Mouse (Mus musculus): ENCODE results near the gene Sipa1l1. TPM values are rescaled to one million over a fixed set of nuclear protein-coding genes. Genes with fewer than 3 reads are reported as not detected.

Sipa1l1 gene
- polyA plus RNA-seq, 1 experiment from 2014 or later = 14.3 TPM

- Histone ChIP-seq H3K27ac (no peak overlapping the region), H3K9ac (replicated peaks) (no peak overlapping the region), H3K36me3 (no peaks in the 10 kb centered on the region), H3K4me3 (replicated peaks) (no peak overlapping the region), H3K4me1 (replicated peaks) (0 out of 2 replicates have a peak, but pooled peaks cover 5% of the 10 kb centered on the region), H3K27me3 (no peaks in the 10 kb centered on the region), H3K9me3 (no peaks in the 10 kb centered on the region), H3K4me2 (replicated peaks) (no peak overlapping the region)
- WGBS = 76% methylated on average over 5 of the region's 5 CpGs
- no peak for ATAC-seq
These were observed 51.4 kb downstream of the Sipa1l1 start for GRCm38 (mm10) chr12:82220367-82221089.

- no peak for ATAC-seq
- Histone ChIP-seq H3K4me3 (replicated peaks) (no peak overlapping the region), H3K4me2 (replicated peaks) (no peak overlapping the region), H3K36me3 (no peaks in the 10 kb centered on the region), H3K4me1 (replicated peaks) (peaks cover 15% of the 10 kb centered on the region), H3K9me3 (no peaks in the 10 kb centered on the region), H3K27me3 (no peaks in the 10 kb centered on the region), H3K9ac (replicated peaks) (no peak overlapping the region), H3K27ac (no peak overlapping the region)
- 86% methylated on average over 9 of the region's 9 CpGs for WGBS
These were observed 54.2 kb downstream of the Sipa1l1 start for GRCm38 (mm10) chr12:82223126-82223815.

- no peaks in the 10 kb centered on the region for H3K36me3 ChIP-seq
- H3K9ac ChIP-seq (replicated peaks) = no peak overlapping the region
- H3K27ac ChIP-seq = no peak overlapping the region
- ATAC-seq = no peak
- no peaks in the 10 kb centered on the region for H3K27me3 ChIP-seq
- H3K4me3 ChIP-seq (replicated peaks) = no peak overlapping the region
- WGBS = 95% methylated on average over 7 of the region's 7 CpGs
- H3K4me2 ChIP-seq (replicated peaks) = no peak overlapping the region
- H3K4me1 ChIP-seq (replicated peaks) = peaks cover 15% of the 10 kb centered on the region
- no peaks in the 10 kb centered on the region for H3K9me3 ChIP-seq
These were observed 55.7 kb downstream of the Sipa1l1 start for GRCm38 (mm10) chr12:82224848-82225247.

GRCm38 (mm10) chr12:82225278-82225677 is 56.2 kb downstream of the Sipa1l1 start:
- Histone ChIP-seq H3K27ac (no peak overlapping the region), H3K4me1 (replicated peaks) (peaks cover 15% of the 10 kb centered on the region), H3K36me3 (no peaks in the 10 kb centered on the region), H3K4me2 (replicated peaks) (no peak overlapping the region), H3K9ac (replicated peaks) (no peak overlapping the region), H3K4me3 (replicated peaks) (no peak overlapping the region), H3K9me3 (no peaks in the 10 kb centered on the region), H3K27me3 (no peaks in the 10 kb centered on the region)
- ATAC-seq = no peak
- 98% methylated on average over 2 of the region's 2 CpGs for WGBS

GRCm38 (mm10) chr12:82225751-82226228 is 56.7 kb downstream of the Sipa1l1 start:
- Histone ChIP-seq H3K36me3 (no peaks in the 10 kb centered on the region), H3K27me3 (no peaks in the 10 kb centered on the region), H3K9me3 (no peaks in the 10 kb centered on the region), H3K9ac (replicated peaks) (no peak overlapping the region), H3K4me1 (replicated peaks) (peaks cover 18% of the 10 kb centered on the region), H3K4me3 (replicated peaks) (no peak overlapping the region), H3K4me2 (replicated peaks) (no peak overlapping the region), H3K27ac (no peak overlapping the region)
- no peak for ATAC-seq
- 62% methylated on average over 4 of the region's 4 CpGs for WGBS

- H3K4me2 ChIP-seq (replicated peaks) = no peak overlapping the region
- WGBS = 59% methylated on average over 6 of the region's 6 CpGs
- H3K4me3 ChIP-seq (replicated peaks) = no peak overlapping the region
- H3K9me3 ChIP-seq = no peaks in the 10 kb centered on the region
- peaks cover 24% of the 10 kb centered on the region for H3K4me1 ChIP-seq (replicated peaks)
- no peaks in the 10 kb centered on the region for H3K27me3 ChIP-seq
- no peaks in the 10 kb centered on the region for H3K36me3 ChIP-seq
- no peak for ATAC-seq
- H3K9ac ChIP-seq (replicated peaks) = no peak overlapping the region
- no peak overlapping the region for H3K27ac ChIP-seq
These were observed 57.4 kb downstream of the Sipa1l1 start for GRCm38 (mm10) chr12:82226311-82227066.

- ATAC-seq = no peak
- no peak overlapping the region for H3K4me3 ChIP-seq (replicated peaks)
- no peak overlapping the region for H3K4me2 ChIP-seq (replicated peaks)
- no peaks in the 10 kb centered on the region for H3K27me3 ChIP-seq
- no peak overlapping the region for H3K27ac ChIP-seq
- peaks cover 30% of the 10 kb centered on the region for H3K4me1 ChIP-seq (replicated peaks)
- 70% methylated on average over 4 of the region's 4 CpGs for WGBS
- H3K9ac ChIP-seq (replicated peaks) = no peak overlapping the region
- no peaks in the 10 kb centered on the region; the same call in 1 of the 2 replicates for H3K36me3 ChIP-seq
- H3K9me3 ChIP-seq = no peaks in the 10 kb centered on the region
These were observed 61.0 kb downstream of the Sipa1l1 start for GRCm38 (mm10) chr12:82230127-82230526.

GRCm38 (mm10) chr12:82231191-82231590 is 62.1 kb downstream of the Sipa1l1 start:
- H3K27me3 ChIP-seq = no peaks in the 10 kb centered on the region
- no peak overlapping the region for H3K4me3 ChIP-seq (replicated peaks)
- no peak for ATAC-seq
- WGBS = 78% methylated on average over 7 of the region's 7 CpGs
- H3K9me3 ChIP-seq = no peaks in the 10 kb centered on the region
- H3K4me1 ChIP-seq (replicated peaks) = peaks cover 25% of the 10 kb centered on the region
- H3K4me2 ChIP-seq (replicated peaks) = no peak overlapping the region
- H3K9ac ChIP-seq (replicated peaks) = no peak overlapping the region
- H3K27ac ChIP-seq = no peak overlapping the region
- no peaks in the 10 kb centered on the region; the same call in 1 of the 2 replicates for H3K36me3 ChIP-seq

- no peaks in the 10 kb centered on the region for H3K27me3 ChIP-seq
- 90% methylated on average over 3 of the region's 3 CpGs for WGBS
- H3K4me1 ChIP-seq (replicated peaks) = peaks cover 20% of the 10 kb centered on the region
- no peak overlapping the region for H3K27ac ChIP-seq
- no peaks in the 10 kb centered on the region for H3K9me3 ChIP-seq
- no peak for ATAC-seq
- H3K9ac ChIP-seq (replicated peaks) = no peak overlapping the region
- H3K36me3 ChIP-seq = no peaks in the 10 kb centered on the region; the same call in 1 of the 2 replicates
- H3K4me3 ChIP-seq (replicated peaks) = no peak overlapping the region
- H3K4me2 ChIP-seq (replicated peaks) = no peak overlapping the region
These were observed 64.1 kb downstream of the Sipa1l1 start for GRCm38 (mm10) chr12:82233177-82233576.

- WGBS = 94% methylated on average over 14 of the region's 14 CpGs
- no peak for ATAC-seq
These were observed 65.5 kb downstream of the Sipa1l1 start for GRCm38 (mm10) chr12:82234463-82235223.

GRCm38 (mm10) chr12:82237095-82237494 is 68.0 kb downstream of the Sipa1l1 start:
- no peaks in the 10 kb centered on the region; the same call in 1 of the 2 replicates for H3K36me3 ChIP-seq
- H3K4me1 ChIP-seq (replicated peaks) = peaks cover 5% of the 10 kb centered on the region
- H3K9ac ChIP-seq (replicated peaks) = no peak overlapping the region
- no peak for ATAC-seq
- no peak overlapping the region for H3K27ac ChIP-seq
- no peak overlapping the region for H3K4me2 ChIP-seq (replicated peaks)
- H3K27me3 ChIP-seq = no peaks in the 10 kb centered on the region
- 99% methylated on average over 4 of the region's 4 CpGs for WGBS
- H3K4me3 ChIP-seq (replicated peaks) = no peak overlapping the region
- H3K9me3 ChIP-seq = no peaks in the 10 kb centered on the region

More at GRCm38 (mm10) chr12:82234463-82235223, 65.5 kb downstream of the Sipa1l1 start:
- H3K4me3 ChIP-seq (replicated peaks) = no peak overlapping the region
- H3K27ac ChIP-seq = no peak overlapping the region
- H3K9me3 ChIP-seq = no peaks in the 10 kb centered on the region
- no peaks in the 10 kb centered on the region; the same call in 1 of the 2 replicates for H3K36me3 ChIP-seq
- no peak overlapping the region for H3K9ac ChIP-seq (replicated peaks)
- no peak overlapping the region for H3K4me2 ChIP-seq (replicated peaks)
- H3K27me3 ChIP-seq = no peaks in the 10 kb centered on the region
- peaks cover 20% of the 10 kb centered on the region for H3K4me1 ChIP-seq (replicated peaks)
